ENCODE assay signal across 10 mouse cellular contexts in genomic region chr2:121296754-121297231, GRCm38 (mm10). TPM values are rescaled to one million over a fixed set of nuclear protein-coding genes. Genes with fewer than 3 reads are reported as not detected.
A peak's percentile ranks its signal among the peaks of the same experiment; 100 is the strongest.
DNase-seq lines count a peak whose midpoint lies in the region; ATAC-seq and TF ChIP-seq lines count a peak whose summit lies in the region.
"Had no signal": no experiment of that assay in that cellular context is flagged by ENCODE, and none has a peak within 500 bp of the region (broad histone marks: within the 10 kb centered on the region; RNA-seq: fewer than 3 reads in every experiment).

No protein-coding gene starts in this region.

- H3K4me3 ChIP-seq in lung, embryonic 14.5 days (ENCODE audit: low read depth, low read length): peak overlapping the region; percentile 32
- peak overlapping the region; percentile 42; the same call in 1 of the 2 replicates for H3K4me3 ChIP-seq in intestine, postnatal 0 days (ENCODE audit: low read depth, low read length)
- peak overlapping the region; percentile 64; the same call in 1 of the 2 replicates for H3K4me3 ChIP-seq in small intestine, adult 2 months (ENCODE audit: low read depth, low read length)

- WGBS in lung, embryonic 14.5 days: 16% methylated on average over 6 of the region's 6 CpGs
- WGBS in intestine, postnatal 0 days: 36% methylated on average over 6 of the region's 6 CpGs
- WGBS in small intestine, adult 2 months: 36% methylated on average over 6 of the region's 6 CpGs

- no peak overlapping the region for H3K27ac ChIP-seq in lung, embryonic 14.5 days (ENCODE audit: low read depth)
- no peak overlapping the region for H3K27ac ChIP-seq in intestine, postnatal 0 days (ENCODE audit: low read depth, low read length)
- H3K27ac ChIP-seq in small intestine, adult 2 months (ENCODE audit: insufficient read depth, low read depth, low read length): no peak overlapping the region

- TF ChIP-seq POLR2A in small intestine, adult 2 months (IDR thresholded peaks at IDR 0.05; ENCODE audit: low read depth, low read length): no peak

- no peak for TF ChIP-seq CTCF in lung, embryonic 14.5 days (IDR thresholded peaks at IDR 0.05; ENCODE audit: low read depth)
- TF ChIP-seq CTCF in intestine, postnatal 0 days (IDR thresholded peaks at IDR 0.05; ENCODE audit: low read depth): no peak
- TF ChIP-seq CTCF in small intestine, adult 2 months (IDR thresholded peaks at IDR 0.05; ENCODE audit: extremely low read depth, insufficient read length, insufficient replicate concordance, low read depth, low read length): no peak

- peak; percentile 66 for DNase-seq in cerebellum, adult 11-12 months
- no peak for DNase-seq in cerebellum, adult 8-10 months
- no peak for DNase-seq in lung, embryonic 14.5 days
- DNase-seq in lung, postnatal 4 days: no peak
- no peak for DNase-seq in gastrocnemius, postnatal 10 days
- DNase-seq in layer of hippocampus, postnatal 14 days (ENCODE audit: low spot score in 2 of 2): no peak
- DNase-seq: kidney, postnatal 25 days had no signal

- H3K9me3 ChIP-seq in lung, embryonic 14.5 days (ENCODE audit: low read depth, low read length): no peaks in the 10 kb centered on the region
- H3K9me3 ChIP-seq in intestine, postnatal 0 days (ENCODE audit: control insufficient read depth): no peaks in the 10 kb centered on the region

- peak overlapping the region; percentile 75 for H3K4me2 ChIP-seq in lung, embryonic 14.5 days
- H3K4me2 ChIP-seq in intestine, postnatal 0 days (replicated peaks; ENCODE audit: low read depth): peak overlapping the region; percentile 60

- no peaks in the 10 kb centered on the region for H3K36me3 ChIP-seq in lung, embryonic 14.5 days (ENCODE audit: insufficient read depth)
- no peaks in the 10 kb centered on the region for H3K36me3 ChIP-seq in intestine, postnatal 0 days (ENCODE audit: control insufficient read depth, insufficient read depth)
- no peaks in the 10 kb centered on the region for H3K36me3 ChIP-seq in small intestine, adult 2 months (ENCODE audit: control insufficient read depth, insufficient read depth, low read length)

- no peak for ATAC-seq in lung, embryonic 14.5 days (ENCODE audit: insufficient read depth)
- ATAC-seq in intestine, postnatal 0 days: no peak

- H3K9ac ChIP-seq in lung, embryonic 14.5 days: no peak overlapping the region
- no peak overlapping the region for H3K9ac ChIP-seq in intestine, postnatal 0 days (ENCODE audit: low read depth, low read length)

- peaks cover 17% of the 10 kb centered on the region for H3K4me1 ChIP-seq in lung, embryonic 14.5 days (ENCODE audit: insufficient read depth)
- 0 out of 2 replicates have a peak, but pooled peaks cover 3% of the 10 kb centered on the region for H3K4me1 ChIP-seq in intestine, postnatal 0 days (replicated peaks; ENCODE audit: control insufficient read depth, insufficient read depth, low read length)
- peaks cover 9% of the 10 kb centered on the region; the same call in 1 of the 2 replicates for H3K4me1 ChIP-seq in small intestine, adult 2 months (ENCODE audit: control insufficient read depth, insufficient read depth, insufficient read length, low read length)

- peaks cover 17% of the 10 kb centered on the region; the same call in 1 of the 2 replicates for H3K27me3 ChIP-seq in lung, embryonic 14.5 days (ENCODE audit: insufficient read depth, low read length)
- peaks cover 23% of the 10 kb centered on the region for H3K27me3 ChIP-seq in intestine, postnatal 0 days (replicated peaks; ENCODE audit: control insufficient read depth, insufficient read depth, low read length)
- peaks cover 35% of the 10 kb centered on the region for H3K27me3 ChIP-seq in small intestine, adult 2 months (ENCODE audit: control insufficient read depth, insufficient read depth, low read length)

RNA-seq across cellular contexts. Expression of gene Map1a, which starts 7.4 kb away (rescaled TPM):
- 5.5 and 5.7 TPM in 2 replicates for polyA plus RNA-seq in lung, embryonic 14.5 days (2014; fragmentation: Nextera tagmentation; extraction: Ambion mirVana)
- polyA plus RNA-seq in intestine, postnatal 0 days (2015; fragmentation: Nextera tagmentation; extraction: Ambion mirVana): 1.0 and 1.3 TPM in 2 replicates
- polyA plus RNA-seq in small intestine, adult 2 months (2012; rRNA removed): 1.9 and 2.2 TPM in 2 replicates
- 10 to 100 TPM in 1 of 2 experiments, 1 to 10 TPM in 1; 9.3 to 11.7 TPM for total RNA-seq in gastrocnemius, postnatal 10 days (2021)
- total RNA-seq in layer of hippocampus, postnatal 14 days (2021): 100 to 1,000 TPM; 472 to 505 TPM
- total RNA-seq: neutrophil, adult 5-6 weeks had no signal

RNA-seq across cellular contexts. Expression of gene Trp53bp1, which starts 25.6 kb away (rescaled TPM):
- 55.5 and 73.6 TPM in 2 replicates for polyA plus RNA-seq in lung, embryonic 14.5 days (2014; fragmentation: Nextera tagmentation; extraction: Ambion mirVana)
- polyA plus RNA-seq in intestine, postnatal 0 days (2015; fragmentation: Nextera tagmentation; extraction: Ambion mirVana): 5.8 and 6.6 TPM in 2 replicates
- 4.6 and 9.5 TPM in 2 replicates for polyA plus RNA-seq in small intestine, adult 2 months (2012; rRNA removed)
- total RNA-seq in gastrocnemius, postnatal 10 days (2021): 10 to 100 TPM; 20.4 to 26.7 TPM
- total RNA-seq in layer of hippocampus, postnatal 14 days (2021): 100 to 1,000 TPM; 140 to 152 TPM

RNA-seq across cellular contexts. Expression of gene Ppip5k1, which starts 58.4 kb away (rescaled TPM):
- polyA plus RNA-seq in lung, embryonic 14.5 days (2014; fragmentation: Nextera tagmentation; extraction: Ambion mirVana): 10.5 and 10.8 TPM in 2 replicates
- 19.2 and 25.0 TPM in 2 replicates for polyA plus RNA-seq in intestine, postnatal 0 days (2015; fragmentation: Nextera tagmentation; extraction: Ambion mirVana)
- polyA plus RNA-seq in small intestine, adult 2 months (2012; rRNA removed): 19.8 and 47.0 TPM in 2 replicates
- total RNA-seq in gastrocnemius, postnatal 10 days (2021): 10 to 100 TPM; 24.4 to 24.8 TPM
- 10 to 100 TPM; 69.1 to 74.4 TPM for total RNA-seq in layer of hippocampus, postnatal 14 days (2021)
